Mouse (Mus musculus) thymus, adult 2 months (tissue): ENCODE measurements around the gene Cacna1c. TPM values are rescaled to one million over a fixed set of nuclear protein-coding genes. Genes with fewer than 3 reads are reported as not detected.

ENCODE experiments used
- DNase-seq: peaks from one replicate; pipeline ENCODE4 v3.0.0; 2021
- H3K27ac ChIP-seq: fragments of 200-500 bp; 2 replicates; pipeline ENCODE4 v1.5.1; 2012; ENCODE audit warnings: low read length, control low read depth; ENCODE audit not compliant: control insufficient read depth, insufficient read depth
- H3K27me3 ChIP-seq: fragments of 200-500 bp; 2 replicates; pipeline ENCODE4 v1.6.1; 2012; ENCODE audit warnings: mild to moderate bottlenecking, low read length, moderate library complexity, mixed read lengths; ENCODE audit not compliant: control insufficient read depth, insufficient read depth
- H3K36me3 ChIP-seq: fragments of 200-500 bp; 2 replicates; pipeline ENCODE4 v1.6.1; 2012; ENCODE audit warnings: mild to moderate bottlenecking, low read length, moderate library complexity; ENCODE audit not compliant: control insufficient read depth, insufficient read depth
- H3K4me1 ChIP-seq: fragments of 200-500 bp; replicated peaks from 2 replicates; pipeline ENCODE4 v1.6.1; 2012; ENCODE audit warnings: low read length; ENCODE audit not compliant: control insufficient read depth, insufficient read depth
- H3K4me3 ChIP-seq: fragments of 200-500 bp; 2 replicates; pipeline ENCODE4 v1.5.1; 2012; ENCODE audit warnings: mild to moderate bottlenecking, low read length, control low read depth, moderate library complexity; ENCODE audit not compliant: control insufficient read depth, insufficient read depth
- CTCF ChIP-seq: fragments of 200-500 bp; IDR thresholded peaks from 2 replicates; pipeline ENCODE4 v1.5.1; 2012; ENCODE audit warnings: mild to moderate bottlenecking, control low read depth, low read length, moderate library complexity, borderline replicate concordance; ENCODE audit not compliant: control insufficient read depth, poor library complexity, insufficient read depth; ENCODE audit errors: extremely low read depth
- POLR2A ChIP-seq: fragments of 200-500 bp; IDR thresholded peaks from 2 replicates; pipeline ENCODE4 v1.6.1; 2012; ENCODE audit warnings: mild to moderate bottlenecking, low read length, control low read depth, moderate library complexity; ENCODE audit not compliant: control insufficient read depth, poor library complexity, insufficient read depth; ENCODE audit errors: extremely low read depth
- WGBS: fragments of 180-500 bp; shearing (Covaris S2); methylation state at CpG from one replicate; pipeline ENCODE4 v1.1.7; 2018; 5-methylcytosine and 5-hydroxymethylcytosine counted together
- polyA plus RNA-seq: library from polyadenylated mRNA; depleted of rRNA; stranded (reverse); fragments of >200 nt; gene quantifications from 2 replicates; pipeline ENCODE4 v1.2.3, GENCODE M21; 2012

Cacna1c gene
- polyA plus RNA-seq, 1 experiment: 4.8 TPM

GRCm38 (mm10) chr6:118848640-118849039 lies 347.6 kb downstream of the Cacna1c start:
- WGBS: 96% methylated on average over 2 of the region's 2 CpGs
- no peak for DNase-seq
- no peaks in the 10 kb centered on the region for H3K36me3 ChIP-seq
- H3K4me3 ChIP-seq: no peak overlapping the region
- TF ChIP-seq POLR2A (no peak), CTCF (no peak)
- H3K27me3 ChIP-seq: no peaks in the 10 kb centered on the region
- H3K4me1 ChIP-seq: no peaks in the 10 kb centered on the region
- no peak overlapping the region for H3K27ac ChIP-seq

- no peak for DNase-seq
- 88% methylated on average over 13 of the region's 13 CpGs for WGBS
- H3K36me3 ChIP-seq: no peaks in the 10 kb centered on the region
- no peaks in the 10 kb centered on the region for H3K27me3 ChIP-seq
- H3K27ac ChIP-seq: no peak overlapping the region
- TF ChIP-seq CTCF (no peak), POLR2A (no peak)
- no peak overlapping the region for H3K4me3 ChIP-seq
- H3K4me1 ChIP-seq: no peaks in the 10 kb centered on the region
Measured at GRCm38 (mm10) chr6:118847751-118848150, 348.5 kb downstream of the Cacna1c start.

- H3K27ac ChIP-seq: no peak overlapping the region
- no peaks in the 10 kb centered on the region for H3K27me3 ChIP-seq
- H3K4me1 ChIP-seq: no peaks in the 10 kb centered on the region
- no peak for DNase-seq
- no peak overlapping the region for H3K4me3 ChIP-seq
- no peak for TF ChIP-seq CTCF
- no peaks in the 10 kb centered on the region for H3K36me3 ChIP-seq
- 33% methylated on average over 2 of the region's 2 CpGs for WGBS
Measured at GRCm38 (mm10) chr6:118845829-118846228, 350.4 kb downstream of the Cacna1c start.

- H3K27ac ChIP-seq: no peak overlapping the region
- TF ChIP-seq CTCF: no peak
- no peak for TF ChIP-seq POLR2A
- no peak for DNase-seq
- no peaks in the 10 kb centered on the region for H3K27me3 ChIP-seq
- no peaks in the 10 kb centered on the region for H3K36me3 ChIP-seq
- no peaks in the 10 kb centered on the region for H3K4me1 ChIP-seq
- 81% methylated on average over 6 of the region's 6 CpGs for WGBS
- H3K4me3 ChIP-seq: no peak overlapping the region
Measured at GRCm38 (mm10) chr6:118845180-118845579, 351.0 kb downstream of the Cacna1c start.

GRCm38 (mm10) chr6:118843566-118843965 lies 352.7 kb downstream of the Cacna1c start:
- Histone ChIP-seq H3K27me3 (no peaks in the 10 kb centered on the region), H3K4me1 (no peaks in the 10 kb centered on the region), H3K4me3 (no peak overlapping the region), H3K27ac (no peak overlapping the region), H3K36me3 (no peaks in the 10 kb centered on the region)
- WGBS: 95% methylated on average over 8 of the region's 8 CpGs
- no peak for DNase-seq
- TF ChIP-seq CTCF (no peak), POLR2A (no peak)

- DNase-seq: no peak
- no peaks in the 10 kb centered on the region for H3K27me3 ChIP-seq
- WGBS: 96% methylated on average over 2 of the region's 2 CpGs
- H3K27ac ChIP-seq: no peak overlapping the region
- H3K36me3 ChIP-seq: no peaks in the 10 kb centered on the region
- TF ChIP-seq CTCF (no peak), POLR2A (no peak)
- H3K4me1 ChIP-seq: no peaks in the 10 kb centered on the region
- H3K4me3 ChIP-seq: no peak overlapping the region
Measured at GRCm38 (mm10) chr6:118841892-118842291, 354.3 kb downstream of the Cacna1c start.

- Histone ChIP-seq H3K4me1 (no peaks in the 10 kb centered on the region), H3K36me3 (no peaks in the 10 kb centered on the region), H3K27ac (no peak overlapping the region), H3K4me3 (no peak overlapping the region), H3K27me3 (no peaks in the 10 kb centered on the region)
- TF ChIP-seq CTCF (no peak), POLR2A (no peak)
- WGBS: 50% methylated on average over 14 of the region's 14 CpGs
- no peak for DNase-seq
Measured at GRCm38 (mm10) chr6:118838919-118839915, 357.0 kb downstream of the Cacna1c start.
